Mouse (Mus musculus): ENCODE measurements at regions not wholly inside any gene's neighbourhood (a gene's known extent, or its start where the extent isn't known, plus 50 kb on each side); places are given as distances from the start of the nearest gene placed in this dataset.

DNA sequence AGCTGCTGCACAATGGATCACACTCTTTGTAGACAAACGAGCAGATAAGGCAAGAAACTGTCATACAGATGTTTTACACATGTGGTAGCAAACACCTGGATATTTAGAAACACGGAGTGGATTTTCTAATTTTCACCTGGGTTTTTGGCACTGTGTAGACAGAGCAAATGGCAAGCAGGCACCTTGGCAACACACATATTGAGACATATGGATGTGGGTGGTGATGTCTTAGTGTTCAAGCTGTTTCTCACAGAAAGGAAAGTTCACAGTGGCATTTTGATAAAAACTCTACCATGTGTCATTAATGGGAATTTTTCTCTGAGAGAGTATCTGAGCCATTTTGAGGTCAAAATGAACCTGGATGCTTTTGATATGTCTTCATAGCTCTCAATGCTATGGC lies 417.9 kb upstream of the Megf9 start:
- DNase-seq (ENCODE audit: low read depth, low spot score), result no peak

DNA sequence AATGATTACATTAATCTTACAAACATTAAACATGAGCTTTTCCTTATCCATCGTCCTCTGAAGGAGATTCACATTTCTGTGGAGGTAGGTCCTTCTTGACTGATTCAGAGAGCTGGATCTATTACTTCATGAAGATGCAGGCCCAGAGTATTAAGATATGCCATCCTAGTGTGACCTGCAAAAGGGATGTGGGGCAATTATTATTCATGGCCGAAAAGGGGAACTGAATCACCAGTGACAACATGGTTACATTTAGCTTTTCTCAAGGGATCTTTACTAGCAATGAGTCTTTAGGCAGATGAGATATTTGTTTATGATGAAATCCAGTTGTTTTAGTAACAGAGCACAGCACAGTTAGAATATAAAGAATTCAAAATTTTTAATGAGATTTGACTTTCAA lies 405.4 kb upstream of the Megf9 start:
- no peak for DNase-seq (ENCODE audit: low read depth, low spot score)

DNA sequence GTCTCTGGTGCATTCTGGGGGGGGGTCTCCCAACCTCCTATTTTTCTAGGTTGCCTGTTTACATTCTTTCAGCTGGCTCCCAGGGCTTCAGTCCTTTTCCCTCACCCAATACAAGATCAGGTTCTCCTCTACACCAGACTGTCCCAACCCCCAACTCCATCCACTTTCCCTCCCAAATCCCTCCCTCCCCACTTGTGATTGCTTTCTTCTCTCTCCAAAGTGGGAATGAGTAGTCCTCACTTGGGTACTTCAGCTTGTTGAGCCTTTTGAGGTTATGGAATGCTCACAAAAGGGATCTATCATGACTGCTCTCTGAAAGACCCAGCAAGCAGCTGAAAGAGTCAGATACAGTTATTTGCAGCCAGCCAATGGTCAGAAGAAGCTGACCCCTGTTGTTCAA lies 399.3 kb upstream of the Megf9 start:
- no peak for DNase-seq (ENCODE audit: low read depth, low spot score)

DNA sequence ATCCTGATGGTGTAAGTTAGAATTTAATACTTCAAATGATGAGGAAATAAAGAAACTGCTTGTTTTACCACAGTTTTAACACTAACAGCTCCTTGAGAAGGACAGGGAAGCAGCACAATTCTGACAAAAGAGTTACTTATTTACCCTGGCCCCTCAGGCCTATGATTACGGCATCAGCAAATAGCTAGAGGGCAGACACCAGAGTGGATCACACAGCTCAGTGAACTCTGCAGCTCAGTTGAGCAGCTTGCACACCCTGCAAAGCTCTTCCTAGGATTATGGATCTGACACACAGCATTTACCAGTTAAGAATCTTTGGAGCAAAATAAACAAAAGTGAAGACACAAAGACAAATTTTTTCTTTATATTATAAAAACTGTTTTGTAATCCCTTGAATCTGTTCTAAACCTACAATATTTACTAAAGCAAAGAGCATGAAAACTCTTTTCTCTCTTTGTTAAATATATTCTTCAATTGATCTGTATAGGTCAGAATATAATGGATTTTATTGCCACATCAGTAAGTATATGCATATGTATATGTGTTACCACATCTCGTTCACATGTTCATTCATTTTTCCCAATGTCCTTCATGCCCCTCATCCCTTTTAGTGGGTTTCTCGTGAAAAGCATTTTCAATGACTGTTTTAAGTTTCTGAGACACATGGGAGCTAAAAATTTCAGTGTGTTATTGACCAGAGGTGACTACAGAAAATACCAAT lies 387.3 kb upstream of the Megf9 start:
- DNase-seq (ENCODE audit: low read depth, low spot score), result no peak

DNA sequence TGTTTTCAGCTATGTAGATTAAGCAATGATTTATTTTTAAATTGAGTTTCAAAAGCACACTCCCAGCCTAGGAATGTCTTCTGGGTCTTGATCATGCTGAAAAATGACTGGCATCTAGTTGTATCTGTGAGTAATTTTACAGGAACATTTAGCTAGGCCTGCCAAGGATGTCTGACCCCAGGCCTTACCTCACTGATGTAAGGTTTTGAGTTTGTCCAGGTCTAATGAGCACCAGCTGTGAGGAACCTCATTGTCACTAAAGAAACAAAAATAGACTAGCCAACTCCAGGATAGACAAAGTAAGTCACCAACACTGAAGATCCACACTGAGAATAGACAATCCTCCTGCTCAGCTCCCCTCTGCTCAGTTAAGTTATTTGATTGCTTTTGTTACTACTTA lies 379.8 kb upstream of the Megf9 start:
- peak; percentile 3 for DNase-seq (ENCODE audit: low read depth, low spot score)

DNA sequence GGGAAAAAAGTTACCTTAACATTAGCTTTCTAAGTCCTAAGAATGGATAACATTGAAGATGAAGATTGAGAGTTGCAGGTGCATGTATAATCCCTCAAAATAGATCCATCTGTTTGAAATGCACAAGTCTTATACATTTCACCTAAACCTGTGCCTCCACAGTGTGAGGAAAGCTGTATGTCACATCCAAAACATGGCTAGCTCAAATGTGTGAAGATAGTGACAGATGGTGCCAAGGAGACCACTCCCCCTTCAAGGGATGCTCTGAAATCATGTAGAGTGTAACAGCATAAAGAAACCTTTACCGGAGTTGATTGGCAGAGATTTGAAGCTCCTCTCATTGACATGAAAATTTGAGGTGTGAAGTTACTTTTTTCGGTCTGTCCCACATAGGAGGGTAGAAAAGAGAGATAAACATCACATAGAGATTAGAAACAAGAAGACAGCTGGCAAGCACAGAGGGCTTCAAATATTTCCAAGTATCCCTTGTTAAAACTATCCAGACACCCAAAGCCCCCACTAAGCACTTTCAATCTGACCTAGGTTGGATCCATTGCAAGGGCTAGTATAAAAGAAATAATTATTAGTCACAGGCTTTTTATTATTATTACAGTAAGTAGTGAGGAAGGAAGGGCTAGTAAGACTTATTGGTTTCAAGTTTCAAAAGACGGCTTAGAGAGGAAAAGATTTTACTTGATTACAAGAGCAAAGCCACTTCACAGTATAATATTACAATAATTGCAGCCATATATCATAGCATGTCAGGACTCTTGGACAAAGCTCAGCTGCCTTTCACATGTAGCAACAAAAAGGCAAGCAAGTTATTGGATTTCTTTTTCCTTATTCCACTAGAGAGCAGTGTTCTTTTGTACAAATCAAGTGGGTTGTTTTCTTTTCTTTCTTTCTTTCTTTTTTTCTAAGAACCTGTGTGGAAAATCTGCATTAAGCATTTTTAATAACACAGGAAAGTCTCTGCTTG lies 372.3 kb upstream of the Megf9 start:
- DNase-seq (ENCODE audit: low read depth, low spot score), result no peak
